Mouse (Mus musculus): ENCODE measurements around the gene Ptbp1. TPM values are rescaled to one million over a fixed set of nuclear protein-coding genes. Genes with fewer than 3 reads are reported as not detected.

Gene Ptbp1
- total and polyA plus RNA-seq, 3 experiments = 43.9 to 51.8 (median 47.5) TPM

- Histone ChIP-seq H3K36me3 (ENCODE audit: control insufficient read depth, insufficient read depth, low read length) (peaks cover 8% of the 10 kb centered on the region; the same call in 1 of the 2 replicates), H3K9ac (ENCODE audit: low read depth, low read length) (no peak overlapping the region), H3K79me2 (replicated peaks; ENCODE audit: control insufficient read depth, insufficient read depth, low read length) (peaks cover 5% of the 10 kb centered on the region), H3K27ac (no peak overlapping the region), H3K4me1 (ENCODE audit: control insufficient read depth, insufficient read depth, low read length) (peaks cover 28% of the 10 kb centered on the region), H3K4me3 (no peak overlapping the region), H3K27me3 (ENCODE audit: control insufficient read depth, insufficient read depth, low read length) (no peaks in the 10 kb centered on the region)
- 71% methylated on average over 25 of the region's 25 CpGs for WGBS
- DNase-seq = no peak
- TF ChIP-seq POLR2A (IDR thresholded peaks at IDR 0.05; ENCODE audit: insufficient read depth, low read depth, low read length) (no peak), EP300 (IDR thresholded peaks at IDR 0.05; ENCODE audit: insufficient read depth, low read depth, low read length) (no peak)
- intact Hi-C loops (cut with DNase I) = no loop called here
These were observed 7.2 kb downstream of the Ptbp1 start for GRCm38 (mm10) chr10:79861230-79862048.

GRCm38 (mm10) chr10:79862049-79862788 is 8.0 kb downstream of the Ptbp1 start:
- Histone ChIP-seq H3K27me3 (ENCODE audit: control insufficient read depth, insufficient read depth, low read length) (no peaks in the 10 kb centered on the region), H3K9ac (ENCODE audit: low read depth, low read length) (no peak overlapping the region), H3K4me1 (ENCODE audit: control insufficient read depth, insufficient read depth, low read length) (peaks cover 20% of the 10 kb centered on the region), H3K36me3 (ENCODE audit: control insufficient read depth, insufficient read depth, low read length) (peaks cover 3% of the 10 kb centered on the region; the same call in 1 of the 2 replicates), H3K4me3 (no peak overlapping the region), H3K27ac (no peak overlapping the region), H3K79me2 (replicated peaks; ENCODE audit: control insufficient read depth, insufficient read depth, low read length) (peaks cover 4% of the 10 kb centered on the region)
- DNase-seq = no peak
- intact Hi-C loops (cut with DNase I) = no loop called here
- 83% methylated on average over 23 of the region's 23 CpGs for WGBS
- no peak for TF ChIP-seq EP300 (IDR thresholded peaks at IDR 0.05; ENCODE audit: insufficient read depth, low read depth, low read length)

GRCm38 (mm10) chr10:79862925-79863324 is 8.7 kb downstream of the Ptbp1 start:
- DNase-seq = no peak
- TF ChIP-seq EP300 (IDR thresholded peaks at IDR 0.05; ENCODE audit: insufficient read depth, low read depth, low read length) = no peak
- no peak for TF ChIP-seq POLR2A (IDR thresholded peaks at IDR 0.05; ENCODE audit: insufficient read depth, low read depth, low read length)
- TF ChIP-seq CTCF (IDR thresholded peaks at IDR 0.05) = no peak
- Histone ChIP-seq H3K4me3 (no peak overlapping the region), H3K9ac (ENCODE audit: low read depth, low read length) (no peak overlapping the region), H3K27ac (no peak overlapping the region), H3K36me3 (ENCODE audit: control insufficient read depth, insufficient read depth, low read length) (peaks cover 2% of the 10 kb centered on the region; the same call in 1 of the 2 replicates), H3K4me1 (ENCODE audit: control insufficient read depth, insufficient read depth, low read length) (peaks cover 13% of the 10 kb centered on the region), H3K79me2 (replicated peaks; ENCODE audit: control insufficient read depth, insufficient read depth, low read length) (peaks cover 4% of the 10 kb centered on the region), H3K27me3 (ENCODE audit: control insufficient read depth, insufficient read depth, low read length) (no peaks in the 10 kb centered on the region)
- intact Hi-C loops (cut with DNase I) = no loop called here
- 64% methylated on average over 10 of the region's 10 CpGs for WGBS

GRCm38 (mm10) chr10:79864351-79865188 is 10.3 kb downstream of the Ptbp1 start:
- DNase-seq = no peak
- TF ChIP-seq EP300 (IDR thresholded peaks at IDR 0.05; ENCODE audit: insufficient read depth, low read depth, low read length) (no peak), CTCF (IDR thresholded peaks at IDR 0.05) (no peak), POLR2A (IDR thresholded peaks at IDR 0.05; ENCODE audit: insufficient read depth, low read depth, low read length) (no peak)
- Histone ChIP-seq H3K79me2 (replicated peaks; ENCODE audit: control insufficient read depth, insufficient read depth, low read length) (peaks cover 4% of the 10 kb centered on the region), H3K9ac (ENCODE audit: low read depth, low read length) (no peak overlapping the region), H3K36me3 (ENCODE audit: control insufficient read depth, insufficient read depth, low read length) (no peaks in the 10 kb centered on the region), H3K4me1 (ENCODE audit: control insufficient read depth, insufficient read depth, low read length) (peaks cover 3% of the 10 kb centered on the region), H3K27ac (no peak overlapping the region), H3K27me3 (ENCODE audit: control insufficient read depth, insufficient read depth, low read length) (no peaks in the 10 kb centered on the region), H3K4me3 (no peak overlapping the region)
- 64% methylated on average over 10 of the region's 10 CpGs for WGBS
- intact Hi-C loops (cut with DNase I) = loop anchor here (5.0 kb wide), 1 partner anchor 32 kb away; no protein-coding TSS in a partner anchor

GRCm38 (mm10) chr10:79865189-79865601 is 11.0 kb downstream of the Ptbp1 start:
- no peaks in the 10 kb centered on the region for H3K27me3 ChIP-seq (ENCODE audit: control insufficient read depth, insufficient read depth, low read length)
- WGBS = 42% methylated on average over 12 of the region's 12 CpGs
- peak overlapping the region; percentile 16; the same call in 1 of the 2 replicates for H3K9ac ChIP-seq (ENCODE audit: low read depth, low read length)
- no peaks in the 10 kb centered on the region for H3K36me3 ChIP-seq (ENCODE audit: control insufficient read depth, insufficient read depth, low read length)
- DNase-seq = no peak
- H3K4me3 ChIP-seq = no peak overlapping the region
- H3K79me2 ChIP-seq (replicated peaks; ENCODE audit: control insufficient read depth, insufficient read depth, low read length) = peaks cover 4% of the 10 kb centered on the region
- no peak for TF ChIP-seq EP300 (IDR thresholded peaks at IDR 0.05; ENCODE audit: insufficient read depth, low read depth, low read length)
- TF ChIP-seq CTCF (IDR thresholded peaks at IDR 0.05) = no peak
- no peak for TF ChIP-seq POLR2A (IDR thresholded peaks at IDR 0.05; ENCODE audit: insufficient read depth, low read depth, low read length)
- no peaks in the 10 kb centered on the region; the same call in 1 of the 2 replicates for H3K4me1 ChIP-seq (ENCODE audit: control insufficient read depth, insufficient read depth, low read length)
- intact Hi-C loops (cut with DNase I) = loop anchor here (5.0 kb wide), 1 partner anchor 33 kb away; no protein-coding TSS in a partner anchor
- H3K27ac ChIP-seq = no peak overlapping the region

Data from heart, adult 2 months (tissue).